ENCODE assay signal across 8 mouse cellular contexts in genomic region chr5:99906181-99906956, GRCm38 (mm10). TPM values are rescaled to one million over a fixed set of nuclear protein-coding genes. Genes with fewer than 3 reads are reported as not detected.
DNase-seq lines count a peak whose midpoint lies in the region; ATAC-seq lines count a peak whose summit lies in the region.

Vamp9 (plus strand) TSS chr5:99906254.

- H3K4me3 ChIP-seq in embryonic facial prominence, embryonic 11.5 days (ENCODE audit: low read depth, low read length) = peak within 1 kb of the TSS; percentile 50
- peak within 1 kb of the TSS; percentile 67 for H3K4me3 ChIP-seq in intestine, embryonic 16.5 days (ENCODE audit: low read length)

- no peaks in the 10 kb centered on the region for H3K9me3 ChIP-seq in embryonic facial prominence, embryonic 11.5 days (replicated peaks; ENCODE audit: control insufficient read depth, low read length)
- H3K9me3 ChIP-seq in intestine, embryonic 16.5 days (ENCODE audit: control insufficient read depth, low read length) = no peaks in the 10 kb centered on the region

- peak within 1 kb of the TSS; percentile 45 for H3K4me2 ChIP-seq in embryonic facial prominence, embryonic 11.5 days (ENCODE audit: low read depth, low read length)
- H3K4me2 ChIP-seq in intestine, embryonic 16.5 days (ENCODE audit: low read depth, low read length) = peak within 1 kb of the TSS; percentile 72

- H3K4me1 ChIP-seq in embryonic facial prominence, embryonic 11.5 days (ENCODE audit: control insufficient read depth, insufficient read depth, low read length) = no peaks in the 10 kb centered on the region
- H3K4me1 ChIP-seq in intestine, embryonic 16.5 days (ENCODE audit: control insufficient read depth, insufficient read depth, low read length) = no peaks in the 10 kb centered on the region

- 5% methylated on average over 49 of the region's 49 CpGs for WGBS in embryonic facial prominence, embryonic 11.5 days
- 5% methylated on average over 49 of the region's 49 CpGs for WGBS in intestine, embryonic 16.5 days

- no peaks in the 10 kb centered on the region for H3K27me3 ChIP-seq in embryonic facial prominence, embryonic 11.5 days (ENCODE audit: control insufficient read depth, insufficient read depth, low read length)
- no peaks in the 10 kb centered on the region for H3K27me3 ChIP-seq in intestine, embryonic 16.5 days (replicated peaks; ENCODE audit: control insufficient read depth, insufficient read depth, low read length)

- peak; percentile 99 for ATAC-seq in embryonic facial prominence, embryonic 11.5 days (replicated peaks; ENCODE audit: insufficient number of reproducible peaks, low FRiP score, low TSS enrichment, low read depth)
- ATAC-seq in granulocyte monocyte progenitor cell, adult 5-6 weeks (replicated peaks; ENCODE audit: poor library complexity, severe bottlenecking) = peak; percentile 98
- ATAC-seq in intestine, embryonic 16.5 days = peak; percentile 100
- ATAC-seq in megakaryocyte-erythroid progenitor cell, adult 5-6 weeks (replicated peaks; ENCODE audit: low FRiP score, low TSS enrichment, poor library complexity, severe bottlenecking) = peak; percentile 99

- H3K36me3 ChIP-seq in embryonic facial prominence, embryonic 11.5 days (replicated peaks; ENCODE audit: control insufficient read depth, insufficient read depth, low read depth, low read length) = no peaks in the 10 kb centered on the region
- H3K36me3 ChIP-seq in intestine, embryonic 16.5 days (ENCODE audit: control insufficient read depth, insufficient read depth, low read length) = no peaks in the 10 kb centered on the region

- H3K27ac ChIP-seq in embryonic facial prominence, embryonic 11.5 days (replicated peaks; ENCODE audit: low read depth, low read length) = peak within 1 kb of the TSS; percentile 83
- peak within 1 kb of the TSS; percentile 94 for H3K27ac ChIP-seq in intestine, embryonic 16.5 days (ENCODE audit: low read length)

- DNase-seq in adrenal gland, postnatal 4 days (ENCODE audit: low spot score in 2 of 2) = peak; percentile 85 to 87
- peak; percentile 96 for DNase-seq in embryonic facial prominence, embryonic 11.5 days (ENCODE audit: low spot score)
- peak; percentile 95 for DNase-seq in left cerebral cortex, postnatal 14 days (ENCODE audit: low spot score in 2 of 2)
- peak; percentile 95 for DNase-seq in right cerebral cortex, postnatal 14 days
- peak; percentile 98 for DNase-seq in urinary bladder, postnatal 14 days (ENCODE audit: low spot score)

- peak within 1 kb of the TSS; percentile 59 for H3K9ac ChIP-seq in embryonic facial prominence, embryonic 11.5 days (replicated peaks; ENCODE audit: low read length)
- H3K9ac ChIP-seq in intestine, embryonic 16.5 days (ENCODE audit: low read depth, low read length) = peak within 1 kb of the TSS; percentile 79

- intact Hi-C loops in left cerebral cortex, postnatal 14 days (cut with DNase I) = no loop called here

RNA-seq across cellular contexts. Expression of gene Vamp9, which starts in this region (rescaled TPM):
- total RNA-seq in adrenal gland, postnatal 4 days (2021) = 1 to 10 TPM in 1 of 2 experiments, under 1 TPM in 1; 0.59 to 1.4 TPM
- polyA plus RNA-seq in embryonic facial prominence, embryonic 11.5 days (2014; fragmentation: Nextera tagmentation; extraction: Ambion mirVana) = not detected in 2 replicates
- total RNA-seq in granulocyte monocyte progenitor cell, adult 5-6 weeks (2014; fragmentation: Nextera tagmentation) = not detected in 2 replicates
- total RNA-seq in granulocyte monocyte progenitor cell, adult 5-6 weeks (2017) = not detected in 2 replicates
- 0.28 TPM in 1 of 2 replicates, not detected in the other for polyA plus RNA-seq in intestine, embryonic 16.5 days (2015; fragmentation: Nextera tagmentation; extraction: Ambion mirVana)
- under 1 TPM in 1 of 2 experiments, not detected in 1; 0.68 TPM for total RNA-seq in left cerebral cortex, postnatal 14 days (2021)
- not detected in 2 replicates for total RNA-seq in megakaryocyte-erythroid progenitor cell, adult 5-6 weeks (2014; fragmentation: Nextera tagmentation)
- not detected in 2 replicates for total RNA-seq in megakaryocyte-erythroid progenitor cell, adult 5-6 weeks (2017)

Comparison
In these comparisons a context has a peak if more than half of its experiments do, and no peak if none do; other contexts are left out.
1. Peak in every context shown above with its lines: DNase-seq, ATAC-seq, H3K4me3 ChIP-seq and H3K27ac ChIP-seq.
2. Peak in DNase-seq, ATAC-seq, H3K4me3 ChIP-seq, H3K27ac ChIP-seq, H3K9ac ChIP-seq and H3K4me2 ChIP-seq in embryonic facial prominence, embryonic 11.5 days; RNA of the gene not detected or under 1 TPM.
3. Peak in ATAC-seq in granulocyte monocyte progenitor cell, adult 5-6 weeks; RNA of the gene not detected or under 1 TPM.
4. Peak in ATAC-seq, H3K4me3 ChIP-seq, H3K27ac ChIP-seq, H3K9ac ChIP-seq and H3K4me2 ChIP-seq in intestine, embryonic 16.5 days; RNA of the gene not detected or under 1 TPM.
5. Peak in DNase-seq in left cerebral cortex, postnatal 14 days; RNA of the gene not detected or under 1 TPM.
6. Peak in ATAC-seq in megakaryocyte-erythroid progenitor cell, adult 5-6 weeks; RNA of the gene not detected or under 1 TPM.